Comparison of ENCODE assay signal across 22 mouse cellular contexts in the genomic region with DNA sequence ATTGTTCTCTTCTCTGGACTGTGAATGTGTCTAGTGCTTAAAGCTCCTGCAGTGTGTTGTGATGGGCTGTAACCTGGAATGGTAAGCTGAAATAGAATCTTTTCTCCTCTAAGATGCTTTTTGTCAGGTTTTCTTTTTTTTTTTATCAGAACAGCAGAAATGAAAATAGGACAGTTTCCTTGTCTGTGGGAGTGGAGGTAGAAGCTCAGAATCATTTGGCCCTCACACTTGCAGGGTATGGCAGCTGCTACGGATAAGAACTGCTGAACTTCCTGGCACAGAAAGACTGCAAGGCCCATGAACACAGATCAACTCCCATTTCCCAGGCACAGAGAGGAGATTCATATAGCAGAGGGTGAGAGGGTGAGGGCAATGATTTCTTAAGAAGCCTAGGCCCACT.
"Had no signal": no experiment of that assay in that cellular context is flagged by ENCODE, and none has a peak within 500 bp of the region (broad histone marks: within the 10 kb centered on the region; RNA-seq: fewer than 3 reads in every experiment).

No protein-coding gene starts in this region.

- DNase-seq: heart, postnatal 10 days; heart, postnatal 14 days; heart, postnatal 36 days; heart, postnatal 4 days; kidney, adult 11 months; kidney, adult 18-20 months; kidney, adult 2 months; kidney, adult 8-10 months; kidney, adult 9 months; kidney, postnatal 10 days; kidney, postnatal 14 days; kidney, postnatal 25 days; kidney, postnatal 36 days; kidney, postnatal 4 days; layer of hippocampus, adult 9-11 months; layer of hippocampus, postnatal 36 days had no signal

- ATAC-seq: hindbrain, embryonic 16.5 days; hindbrain, postnatal 0 days; inflammation-experienced regulatory T-cells, adult 6 months; intestine, embryonic 15.5 days; intestine, embryonic 16.5 days; intestine, postnatal 0 days had no signal
